Mouse (Mus musculus): Measurements from ENCODE around the gene Pfdn6.
"Not testable (repeated sequence)": the region's sequence is repeated elsewhere in the genome, so short reads cannot be mapped to it uniquely, and the experiment has no call there.

Pfdn6 gene

DNA sequence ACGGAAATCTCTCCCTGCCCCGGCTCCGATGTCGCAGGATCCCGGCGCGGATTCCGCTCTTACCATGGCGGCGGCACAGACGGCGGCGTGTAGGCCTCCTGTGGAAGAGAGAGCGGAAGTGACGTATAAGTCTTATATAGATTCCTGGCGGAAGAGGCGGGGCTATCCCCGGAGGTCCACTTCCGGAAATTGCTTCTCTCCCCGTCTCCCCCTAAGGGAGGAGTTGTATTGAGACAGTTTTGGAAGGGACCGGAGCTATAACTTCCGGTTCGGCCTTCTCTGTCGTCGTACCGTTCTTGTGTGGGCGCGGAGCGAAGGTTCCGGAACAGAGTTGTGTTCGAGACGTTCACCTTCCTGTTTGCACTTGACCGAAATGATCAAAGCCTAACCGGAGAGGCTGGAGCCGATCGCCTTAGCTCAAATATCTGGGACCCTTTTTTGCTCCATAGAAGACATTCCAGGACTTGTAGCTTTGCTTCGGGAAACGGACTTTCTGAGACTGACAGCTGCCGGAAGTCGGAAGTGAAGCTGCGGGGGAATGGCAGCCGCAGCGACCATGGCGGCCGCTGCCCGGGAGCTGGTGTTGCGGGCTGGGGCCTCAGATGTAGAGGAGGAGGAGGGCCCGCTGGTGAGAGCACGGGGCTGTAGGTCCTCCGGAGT lies 15.5 kb upstream of the Pfdn6 start, which contains the start of the genes Vps52 and Rps18:
Vps52 (plus strand) TSS at position 258 of the 660 bp plus-strand sequence.
Rps18 (minus strand) TSS at position 447 of the 660 bp plus-strand sequence.
- peak; percentile 98 for DNase-seq (ENCODE audit: low read depth, low spot score)

GRCm38 (mm10) chr17:33954646-33955554 lies 14.8 kb upstream of the Pfdn6 start:
- peak; percentile 32 for DNase-seq (ENCODE audit: low read depth, low spot score)

DNA sequence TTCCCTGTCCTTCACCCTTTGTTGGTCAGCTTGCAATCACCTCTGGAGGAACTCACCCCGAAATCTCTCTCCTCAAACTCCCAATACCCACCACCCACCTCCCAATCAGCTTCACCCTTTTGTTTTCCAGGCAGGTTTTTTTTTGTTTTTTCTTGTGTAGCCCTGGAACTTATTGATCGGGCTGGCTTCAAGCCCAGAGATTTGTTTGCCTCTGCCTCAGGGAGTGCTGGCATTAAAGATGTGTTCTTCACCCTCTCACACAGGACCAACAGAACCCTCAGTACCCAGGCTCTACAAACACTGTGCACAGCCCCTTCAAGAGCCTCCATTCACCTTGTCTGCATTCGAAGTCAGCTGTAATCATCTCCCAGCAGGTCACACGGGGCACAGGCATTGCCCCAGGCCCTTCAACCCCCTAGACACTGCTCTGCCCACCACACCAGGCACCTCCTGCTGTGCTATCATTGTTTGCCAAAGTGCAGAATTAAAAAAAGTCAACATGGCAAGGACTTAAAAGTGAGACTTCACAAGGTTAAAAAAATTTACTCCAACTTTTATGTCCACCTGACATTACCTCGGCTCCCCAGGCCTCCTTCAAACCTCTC lies 13.9 kb upstream of the Pfdn6 start:
- peak; percentile 26 for DNase-seq (ENCODE audit: low read depth, low spot score)

DNA sequence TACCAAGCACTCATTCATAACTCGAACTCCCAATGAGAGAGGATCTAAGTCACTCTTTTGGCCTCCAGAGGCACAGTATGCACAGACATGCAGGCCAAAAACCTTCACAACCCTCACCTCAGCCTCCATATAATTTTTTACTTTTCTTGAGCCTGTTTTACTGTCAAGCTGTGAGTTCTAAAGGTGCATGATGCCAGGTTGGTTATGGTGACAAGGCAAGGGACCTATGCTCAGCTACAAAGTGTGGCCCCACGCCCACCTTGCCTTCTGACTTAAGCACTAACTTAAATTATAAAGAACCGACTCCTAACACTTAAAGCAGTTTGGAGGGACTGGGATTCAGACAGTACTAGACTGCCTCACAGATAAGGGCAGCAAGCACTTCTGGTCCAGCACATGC lies 13.2 kb upstream of the Pfdn6 start:
- peak; percentile 21 for DNase-seq (ENCODE audit: low read depth, low spot score)

DNA sequence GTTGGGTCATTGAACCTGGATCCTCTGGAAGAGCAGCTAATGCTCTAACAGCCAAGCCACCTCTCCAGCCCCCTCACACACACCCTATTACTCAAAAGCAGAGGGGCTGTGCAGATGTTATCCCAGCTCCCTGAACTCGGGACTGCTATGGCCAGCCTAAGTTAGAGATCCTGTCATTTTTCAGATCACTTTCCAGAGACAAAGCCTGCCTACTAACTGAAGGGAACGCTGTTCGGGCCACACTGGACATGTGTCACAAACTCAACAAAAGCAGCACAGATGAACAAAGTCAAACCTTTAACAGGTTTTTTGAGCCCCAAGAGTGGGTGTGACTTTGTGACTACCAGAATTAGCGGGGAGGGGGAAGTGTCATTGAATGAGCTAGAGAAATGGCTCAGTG lies 12.7 kb upstream of the Pfdn6 start:
- DNase-seq (ENCODE audit: low read depth, low spot score) = peak; percentile 32

- DNase-seq (ENCODE audit: low read depth, low spot score) = not testable (repeated sequence)
Measured at GRCm38 (mm10) chr17:33952015-33952414, 11.9 kb upstream of the Pfdn6 start.

DNA sequence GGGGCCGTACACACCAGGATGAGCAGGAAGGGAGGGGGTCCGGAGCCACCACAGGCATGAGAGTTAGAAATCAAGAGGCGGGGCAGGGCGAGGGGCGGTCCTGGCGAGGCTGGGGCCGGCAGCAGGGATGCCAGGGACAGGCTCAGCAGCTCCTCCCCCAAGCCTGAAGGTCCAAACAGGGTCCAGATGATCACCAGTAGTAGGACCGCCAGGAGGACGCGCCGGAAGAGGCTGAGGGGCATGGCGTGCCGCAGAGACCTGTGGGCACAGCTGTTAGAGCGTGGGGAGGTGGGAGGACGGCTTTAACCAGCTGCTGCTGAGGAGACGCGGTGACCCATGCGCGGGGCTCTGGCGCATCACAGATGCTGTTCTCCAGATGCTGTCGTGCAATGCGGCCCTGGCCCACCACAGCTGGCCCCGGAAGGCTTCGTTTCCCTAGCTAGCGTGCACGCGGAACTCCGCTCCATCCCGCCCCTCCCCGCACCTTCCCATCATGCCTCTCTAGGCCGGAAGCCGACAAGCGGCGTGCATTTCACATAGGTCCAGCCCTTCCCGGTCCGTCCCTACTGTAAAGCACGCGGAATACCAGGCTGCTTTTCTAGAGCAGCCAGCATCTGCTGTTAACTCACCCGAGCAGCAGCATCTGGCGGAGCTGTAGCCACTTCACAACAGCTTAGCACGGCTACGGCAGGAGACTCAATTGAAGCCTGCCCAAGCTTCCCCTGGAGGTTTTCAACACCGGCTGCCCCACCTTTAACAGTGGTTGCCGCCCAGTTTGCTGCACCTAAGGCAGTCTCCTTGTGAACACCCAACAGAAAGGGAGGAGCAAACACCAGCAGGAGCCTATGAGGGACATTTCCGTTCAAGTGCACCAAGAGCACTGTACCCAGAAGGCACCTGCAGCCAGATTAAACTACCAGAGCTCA lies 11.1 kb upstream of the Pfdn6 start, which contains the start of gene B3galt4:
B3galt4 (minus strand) TSS at position 468 of the 926 bp plus-strand sequence.
- DNase-seq (ENCODE audit: low read depth, low spot score) = peak; percentile 96

GRCm38 (mm10) chr17:33950131-33950625 lies 10.0 kb upstream of the Pfdn6 start:
- peak; percentile 22 for DNase-seq (ENCODE audit: low read depth, low spot score)

- no peak for DNase-seq (ENCODE audit: low read depth, low spot score)
Measured at GRCm38 (mm10) chr17:33948905-33949537, 8.9 kb upstream of the Pfdn6 start.

- DNase-seq (ENCODE audit: low read depth, low spot score) = no peak
Measured at GRCm38 (mm10) chr17:33948090-33948904, 8.2 kb upstream of the Pfdn6 start.

DNA sequence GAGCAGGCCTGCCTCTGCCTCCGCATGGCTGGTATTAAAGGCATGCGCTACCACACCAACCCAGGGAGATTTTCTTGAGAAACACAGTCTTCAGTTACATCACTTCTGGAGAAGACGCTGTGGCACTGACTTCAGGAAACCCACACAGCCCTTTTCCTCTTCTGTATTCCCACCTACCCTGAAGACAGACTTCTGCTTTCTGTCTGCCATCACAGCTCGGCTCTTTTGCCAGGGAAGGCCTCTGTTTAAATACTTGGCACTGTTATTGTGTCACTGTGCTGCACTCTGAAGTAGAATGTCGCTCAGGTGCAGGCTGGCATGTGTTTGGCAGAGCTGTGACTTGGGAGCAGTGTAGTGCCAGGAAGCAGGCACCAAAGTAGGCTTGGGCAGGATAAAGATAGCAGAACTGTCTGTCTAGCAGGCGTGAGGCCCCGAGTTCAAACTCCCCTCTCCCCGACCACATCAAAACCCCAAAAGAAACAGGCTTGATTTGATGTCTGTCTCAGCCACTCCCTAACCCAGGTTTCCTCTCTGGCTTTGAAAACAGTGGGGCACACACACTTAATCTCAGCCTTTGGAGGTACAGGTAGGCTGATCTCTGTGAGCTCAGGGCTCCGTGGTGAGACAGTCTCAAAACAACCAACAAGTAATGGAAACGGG lies 7.4 kb upstream of the Pfdn6 start:
- no peak for DNase-seq (ENCODE audit: low read depth, low spot score)

DNA sequence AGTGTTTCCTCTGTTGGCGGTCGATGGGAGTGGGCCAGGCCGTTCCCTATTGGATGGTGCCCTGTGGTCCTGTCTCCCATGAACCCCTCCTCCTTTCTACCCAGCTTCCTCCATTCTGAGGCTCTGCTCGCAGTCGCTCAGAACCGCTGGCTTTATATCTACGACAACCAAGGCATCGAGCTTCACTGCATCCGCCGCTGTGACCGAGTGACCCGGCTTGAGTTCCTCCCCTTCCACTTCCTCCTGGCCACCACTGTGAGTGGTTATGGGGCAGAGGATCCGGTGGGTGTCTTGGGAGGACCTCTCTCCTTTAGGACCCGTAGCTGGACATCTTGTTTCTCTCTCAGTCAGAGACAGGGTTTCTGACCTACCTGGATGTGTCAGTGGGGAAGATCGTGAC lies 3.3 kb upstream of the Pfdn6 start:
- peak; percentile 17 for DNase-seq (ENCODE audit: low read depth, low spot score)

DNA sequence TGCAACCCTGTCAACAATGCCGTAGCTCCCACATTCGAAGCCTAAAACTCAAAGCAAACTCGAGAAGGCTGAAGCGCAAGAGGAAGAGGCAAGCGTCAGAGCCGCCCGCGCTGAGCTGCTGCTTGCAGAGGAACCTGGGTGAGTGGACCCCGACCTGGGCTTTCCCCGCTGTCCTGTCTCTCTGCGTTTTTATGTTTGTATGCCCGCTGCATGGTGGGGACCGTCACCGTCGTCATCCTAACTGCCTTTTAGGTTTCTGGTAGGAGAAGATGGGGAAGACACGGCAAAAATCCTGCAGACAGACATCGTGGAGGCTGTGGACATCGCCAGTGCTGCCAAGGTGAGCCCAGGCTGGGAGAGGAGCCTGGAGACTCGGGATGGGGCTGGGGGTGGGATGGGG lies 1.2 kb upstream of the Pfdn6 start:
- no peak for DNase-seq (ENCODE audit: low read depth, low spot score)

DNA sequence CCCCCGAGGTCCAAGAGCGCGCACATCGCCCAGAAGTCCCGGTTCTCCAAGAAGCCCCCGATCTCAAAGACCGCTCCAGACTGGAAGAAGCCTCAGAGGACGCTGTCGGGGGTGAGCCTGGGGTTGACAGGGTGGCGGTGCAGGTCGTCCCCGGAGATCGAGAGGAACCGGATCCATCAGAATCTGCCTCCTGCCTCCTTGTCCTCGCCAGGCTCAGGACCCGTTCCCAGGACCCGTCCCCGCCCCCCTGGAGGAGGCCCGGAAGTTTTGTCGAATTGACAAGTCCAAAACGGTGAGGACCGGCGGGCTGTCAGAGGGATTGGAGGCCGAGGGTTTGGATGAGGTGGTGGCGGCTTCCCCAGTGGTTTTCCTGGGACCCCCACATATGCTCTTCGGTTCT lies 838 bp upstream of the Pfdn6 start:
- DNase-seq (ENCODE audit: low read depth, low spot score) = peak; percentile 51

GRCm38 (mm10) chr17:33938783-33939182 lies 1.4 kb downstream of the Pfdn6 start:
- peak; percentile 62 for DNase-seq (ENCODE audit: low read depth, low spot score)

DNA sequence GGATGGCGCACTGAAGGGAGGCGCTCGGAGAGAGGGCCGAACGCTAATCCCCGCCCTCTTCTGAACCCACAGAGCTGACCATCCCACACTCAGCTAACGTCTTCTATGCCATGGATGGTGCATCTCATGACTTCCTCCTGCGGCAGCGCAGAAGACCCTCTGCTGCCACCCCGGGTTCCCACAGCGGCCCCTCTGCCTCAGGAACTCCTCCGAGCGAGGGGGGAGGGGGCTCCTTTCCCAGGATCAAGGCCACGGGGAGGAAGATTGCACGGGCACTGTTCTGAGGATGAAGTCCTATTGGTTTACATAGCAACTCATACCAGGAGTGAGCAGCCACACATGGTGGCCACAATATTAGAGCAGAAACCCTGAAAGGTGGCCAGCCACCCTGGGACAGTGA lies 3.1 kb downstream of the Pfdn6 start:
- no peak for DNase-seq (ENCODE audit: low read depth, low spot score)

- no peak for DNase-seq (ENCODE audit: low read depth, low spot score)
Measured at GRCm38 (mm10) chr17:33935422-33936055, 4.6 kb downstream of the Pfdn6 start.

DNA sequence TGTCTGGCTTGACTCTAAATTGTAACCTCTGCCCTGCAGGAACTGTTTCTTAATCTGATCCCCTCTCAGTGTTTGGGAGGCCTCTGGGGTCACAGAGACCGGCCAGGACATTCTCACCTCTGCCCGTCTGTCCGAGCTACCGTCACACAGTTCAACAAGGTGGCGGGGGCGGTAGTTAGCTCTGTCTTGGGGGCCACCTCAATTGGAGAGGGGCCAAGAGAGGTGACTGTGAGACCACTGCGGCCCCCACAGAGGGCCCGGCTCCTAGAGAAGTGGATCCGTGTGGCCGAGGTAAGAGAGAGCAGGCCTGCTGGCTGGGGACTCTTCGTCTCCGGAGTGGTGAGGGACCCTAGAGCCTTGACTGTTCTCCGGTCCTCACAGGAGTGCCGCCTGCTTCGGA lies 7.2 kb downstream of the Pfdn6 start:
- DNase-seq (ENCODE audit: low read depth, low spot score) = no peak

DNA sequence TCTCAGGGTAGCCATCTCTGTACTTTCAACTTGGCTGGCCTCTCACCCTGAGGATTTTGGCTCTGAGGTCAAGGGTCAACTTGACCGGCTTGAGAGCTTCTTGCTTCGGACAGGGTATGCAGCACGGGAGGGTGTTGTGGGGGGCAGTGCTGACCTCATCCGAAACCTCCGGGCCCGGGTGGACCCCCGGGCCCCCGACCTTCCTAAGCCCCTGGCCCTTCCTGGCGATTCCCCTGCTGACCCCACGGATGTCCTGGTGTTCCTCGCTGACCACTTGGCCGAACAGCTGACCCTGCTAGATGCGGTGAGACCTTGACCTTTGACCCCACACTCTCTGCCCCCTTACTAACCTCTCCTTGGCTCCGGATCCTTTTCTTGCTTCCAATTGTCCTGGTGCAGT lies 7.7 kb downstream of the Pfdn6 start:
- no peak for DNase-seq (ENCODE audit: low read depth, low spot score)
